Mouse (Mus musculus): ENCODE data around the gene Kat8.
"Not testable (repeated sequence)": the region's sequence is repeated elsewhere in the genome, so short reads cannot be mapped to it uniquely, and the experiment has no call there.

The Kat8 gene

GRCm38 (mm10) chr7:127912190-127912871 lies at the start of gene Kat8:
Gene Kat8 (plus strand): TSS chr7:127912516.
- in situ Hi-C loops (cut with MboI, MseI): loop anchor here (5.0 kb wide), 1 partner anchor 35 kb away; the partner anchor contains the start of genes Zfp646 and Zfp668

GRCm38 (mm10) chr7:127866434-127866833 lies 45.9 kb upstream of the Kat8 start:
- in situ Hi-C loops (cut with MboI, MseI): no loop called here

- in situ Hi-C loops (cut with MboI, MseI): no loop called here
Observed at GRCm38 (mm10) chr7:127867641-127868040, 44.7 kb upstream of the Kat8 start.

- in situ Hi-C loops (cut with MboI, MseI): no loop called here
Observed at GRCm38 (mm10) chr7:127869149-127869810, 43.0 kb upstream of the Kat8 start.

- in situ Hi-C loops (cut with MboI, MseI): no loop called here
Observed at GRCm38 (mm10) chr7:127870136-127870821, 42.0 kb upstream of the Kat8 start.

- in situ Hi-C loops (cut with MboI, MseI): loop anchor here (5.0 kb wide), 1 partner anchor 37 kb away; the partner anchor contains the start of gene Kat8
Observed at GRCm38 (mm10) chr7:127874812-127875626, 37.3 kb upstream of the Kat8 start.

- in situ Hi-C loops (cut with MboI, MseI): loop anchor here (5.0 kb wide), 1 partner anchor 37 kb away; the partner anchor contains the start of gene Kat8
Observed at GRCm38 (mm10) chr7:127875627-127876001, 36.7 kb upstream of the Kat8 start.

- in situ Hi-C loops (cut with MboI, MseI): loop anchor here (5.0 kb wide), 1 partner anchor 36 kb away; the partner anchor contains the start of gene Kat8
Observed at GRCm38 (mm10) chr7:127876041-127876466, 36.3 kb upstream of the Kat8 start, which contains the start of gene Zfp646. Gene Zfp646 (plus strand): TSS chr7:127876221.

- in situ Hi-C loops (cut with MboI, MseI): loop anchor here (5.0 kb wide), 1 partner anchor 36 kb away; the partner anchor contains the start of gene Kat8
Observed at GRCm38 (mm10) chr7:127876467-127877348, 35.6 kb upstream of the Kat8 start, which contains the start of gene Zfp668. Gene Zfp668 (minus strand): TSS chr7:127876828.

- in situ Hi-C loops (cut with MboI, MseI): loop anchor here (5.0 kb wide), 1 partner anchor 33 kb away; the partner anchor contains the start of gene Kat8
Observed at GRCm38 (mm10) chr7:127879301-127879700, 33.0 kb upstream of the Kat8 start.

- in situ Hi-C loops (cut with MboI, MseI): no loop called here
Observed at GRCm38 (mm10) chr7:127880431-127880830, 31.9 kb upstream of the Kat8 start.

GRCm38 (mm10) chr7:127885951-127886350 lies 26.4 kb upstream of the Kat8 start:
- in situ Hi-C loops (cut with MboI, MseI): no loop called here

- in situ Hi-C loops (cut with MboI, MseI): no loop called here
Observed at GRCm38 (mm10) chr7:127886551-127886950, 25.8 kb upstream of the Kat8 start.

GRCm38 (mm10) chr7:127887191-127887590 lies 25.1 kb upstream of the Kat8 start:
- in situ Hi-C loops (cut with MboI, MseI): no loop called here

GRCm38 (mm10) chr7:127887781-127888180 lies 24.5 kb upstream of the Kat8 start:
- in situ Hi-C loops (cut with MboI, MseI): no loop called here

GRCm38 (mm10) chr7:127888821-127889220 lies 23.5 kb upstream of the Kat8 start:
- in situ Hi-C loops (cut with MboI, MseI): no loop called here

GRCm38 (mm10) chr7:127890798-127891197 lies 21.5 kb upstream of the Kat8 start, which contains the start of gene Prss53:
Gene Prss53 (minus strand): TSS chr7:127890970.
- in situ Hi-C loops (cut with MboI, MseI): no loop called here

GRCm38 (mm10) chr7:127894480-127894879 lies 17.8 kb upstream of the Kat8 start:
- in situ Hi-C loops (cut with MboI, MseI): no loop called here

GRCm38 (mm10) chr7:127895442-127895841 lies 16.9 kb upstream of the Kat8 start, which contains the start of the genes Gm21974 and Vkorc1:
Gene Gm21974 (minus strand): TSS chr7:127895454.
Gene Vkorc1 (minus strand): TSS chr7:127895617.
- in situ Hi-C loops (cut with MboI, MseI): no loop called here

GRCm38 (mm10) chr7:127895891-127896290 lies 16.4 kb upstream of the Kat8 start:
- in situ Hi-C loops (cut with MboI, MseI): not testable (repeated sequence)

All from T-helper 2 cell (primary cell).